Mouse (Mus musculus) spleen, postnatal 14 days (tissue): ENCODE data around the gene Bbs12.

Experiments
- DNase-seq, 2 experiments: peaks; one replicate each; pipeline ENCODE4 v3.0.0; 2021 to 2022; ENCODE audit warnings: low spot score in 2 of 2

Gene Bbs12

DNA sequence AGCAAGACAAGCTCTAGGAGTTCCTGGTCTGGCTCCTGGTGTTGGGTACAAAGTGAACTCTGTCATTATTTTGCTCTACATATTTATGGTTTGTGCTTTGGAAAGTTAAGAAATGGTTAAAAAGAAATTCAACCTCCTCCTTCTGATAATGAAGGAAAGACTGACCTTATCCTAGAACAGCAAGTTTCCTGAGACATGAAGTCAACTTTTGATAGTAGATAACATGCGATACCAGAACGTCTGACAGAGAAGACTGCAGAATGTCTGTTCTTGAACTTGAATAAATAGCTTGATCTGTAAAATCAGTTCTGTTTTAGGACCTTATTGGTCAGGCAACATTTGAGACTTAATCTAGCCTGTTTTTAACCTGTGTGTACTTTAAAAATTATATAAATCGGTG is 14.3 kb downstream of the Bbs12 start:
- DNase-seq: no peak

DNA sequence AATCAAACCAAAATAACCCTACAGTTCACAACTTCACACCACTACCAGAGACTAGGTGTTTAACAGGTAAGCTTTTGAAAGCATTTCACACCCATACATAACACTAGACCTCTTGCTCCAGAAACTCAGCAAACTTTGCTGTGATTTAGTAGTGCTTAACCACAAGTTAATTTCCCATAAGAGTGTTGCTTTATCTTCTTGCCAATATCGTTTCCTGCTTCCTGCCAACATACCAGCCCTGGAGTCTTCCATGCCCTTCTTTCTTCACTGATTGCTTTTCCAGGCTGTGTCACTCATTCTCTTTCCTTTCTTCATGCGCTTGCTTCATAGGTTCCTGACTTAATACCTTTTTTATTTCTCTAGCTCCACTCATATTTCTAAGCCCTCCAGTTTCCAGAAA is 16.1 kb downstream of the Bbs12 start:
- no peak for DNase-seq

DNA sequence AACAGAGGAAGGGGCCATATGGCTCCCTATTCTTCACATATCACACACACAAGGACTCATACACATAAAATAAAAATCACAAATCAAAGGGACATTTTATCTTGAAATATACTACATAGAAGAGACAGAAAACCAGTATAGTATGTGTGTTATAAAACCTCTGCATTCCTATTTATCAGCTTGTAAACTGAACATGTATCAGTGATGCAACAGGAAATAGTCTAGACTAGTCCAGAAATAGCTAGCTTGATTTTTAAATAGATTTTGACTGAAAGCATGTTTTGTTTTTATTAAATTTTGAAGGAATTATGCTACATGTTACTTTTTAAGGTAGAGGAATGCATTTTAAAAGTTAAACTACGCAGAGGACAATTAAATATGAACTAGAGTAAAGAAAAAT is 17.6 kb downstream of the Bbs12 start:
- DNase-seq: no peak

DNA sequence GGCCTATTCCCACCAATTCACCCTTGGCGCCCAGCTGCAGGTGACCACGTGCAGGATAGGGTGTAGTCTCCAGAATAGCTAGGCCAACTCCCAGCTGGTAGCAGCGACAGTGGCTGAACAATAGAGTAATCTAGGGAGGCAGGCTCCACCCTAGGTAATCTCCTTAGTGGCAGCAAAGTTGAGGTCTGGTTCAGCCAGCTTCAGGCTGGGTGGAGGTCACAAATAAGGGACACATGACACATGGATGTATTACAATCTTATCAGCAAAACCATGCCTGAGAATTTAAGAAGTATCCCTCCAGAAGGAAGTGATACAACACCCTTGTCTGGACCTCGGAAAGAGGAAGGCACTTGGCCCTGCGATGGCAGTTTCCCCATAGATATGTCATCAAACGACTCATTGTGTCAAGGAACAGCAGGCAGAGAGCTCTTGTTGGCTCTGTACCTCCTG is 19.7 kb downstream of the Bbs12 start:
- DNase-seq: no peak

DNA sequence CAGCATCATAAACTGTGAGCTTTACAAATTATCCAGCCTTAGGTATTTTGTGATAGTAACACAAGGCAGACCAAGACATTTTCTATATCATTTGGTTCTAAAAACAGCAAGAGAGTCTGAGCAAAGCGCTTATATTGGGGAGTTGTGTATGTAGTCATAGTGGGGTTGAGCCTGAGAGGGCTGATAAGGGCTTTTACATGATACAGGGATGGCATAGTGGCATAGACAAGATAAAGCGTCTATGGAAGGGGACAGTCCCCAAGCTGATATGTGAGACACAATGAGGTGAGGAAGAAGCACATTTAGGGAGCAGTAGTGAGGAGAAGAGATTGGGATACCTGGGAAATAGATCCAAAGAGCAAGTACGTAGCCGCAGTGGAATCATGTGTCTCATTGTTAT is 21.7 kb downstream of the Bbs12 start:
- no peak for DNase-seq

DNA sequence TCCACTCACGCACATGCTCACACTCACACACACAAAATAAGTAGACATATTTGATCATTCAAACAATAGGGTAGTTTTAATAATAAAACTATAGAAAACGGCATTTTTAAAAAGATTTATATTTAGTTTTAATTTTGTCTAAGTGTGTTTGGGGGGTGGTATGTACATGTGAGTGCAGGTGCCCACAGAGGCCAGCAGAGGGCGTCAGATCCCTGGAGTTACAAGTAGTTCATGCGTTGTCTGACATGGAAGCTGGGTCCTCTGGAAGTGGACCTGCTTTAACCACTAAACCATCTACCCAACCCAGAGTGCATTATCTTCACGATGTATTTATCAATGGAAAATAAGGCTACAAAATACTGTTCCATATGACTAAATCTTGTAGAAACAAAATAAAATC is 28.8 kb downstream of the Bbs12 start:
- DNase-seq: no peak

DNA sequence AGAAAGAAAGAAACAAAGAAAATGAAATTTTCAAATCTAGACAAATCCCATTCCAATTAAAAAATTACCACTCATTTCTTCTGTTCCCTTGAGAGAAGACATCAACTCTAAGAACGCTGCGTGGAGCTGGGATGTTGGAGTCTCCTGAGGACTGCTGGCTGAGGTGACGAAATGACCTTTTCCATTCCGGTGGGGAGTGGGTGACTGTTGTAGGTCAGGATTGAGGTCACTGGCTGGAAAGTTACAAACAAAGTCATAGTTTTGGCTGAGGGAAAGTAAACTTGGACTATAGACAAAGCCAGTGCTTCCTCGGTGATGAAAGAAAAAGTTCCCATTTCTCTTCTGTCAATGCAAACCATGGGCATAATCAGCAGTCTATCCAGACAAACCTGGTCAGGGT is 30.5 kb downstream of the Bbs12 start:
- no peak for DNase-seq

DNA sequence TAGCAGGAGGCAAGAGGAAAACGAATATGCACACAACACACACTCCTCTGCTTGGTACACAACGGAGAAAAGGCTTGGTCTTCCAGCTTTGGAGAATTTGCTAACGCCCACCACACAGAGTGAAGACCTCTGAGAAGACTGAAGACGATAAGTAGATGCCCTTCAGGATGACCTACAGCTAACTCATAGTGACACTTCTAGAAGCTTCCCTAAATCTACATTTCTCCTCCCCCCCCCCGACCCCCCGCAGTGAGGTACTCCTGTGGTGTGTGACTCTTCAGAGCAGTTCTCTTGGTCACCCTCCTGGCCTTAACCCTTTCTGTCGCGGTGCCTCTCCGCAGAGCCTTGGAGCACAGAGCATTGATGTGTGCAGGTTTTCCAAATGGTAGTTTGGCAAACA is 35.3 kb downstream of the Bbs12 start:
- no peak for DNase-seq

DNA sequence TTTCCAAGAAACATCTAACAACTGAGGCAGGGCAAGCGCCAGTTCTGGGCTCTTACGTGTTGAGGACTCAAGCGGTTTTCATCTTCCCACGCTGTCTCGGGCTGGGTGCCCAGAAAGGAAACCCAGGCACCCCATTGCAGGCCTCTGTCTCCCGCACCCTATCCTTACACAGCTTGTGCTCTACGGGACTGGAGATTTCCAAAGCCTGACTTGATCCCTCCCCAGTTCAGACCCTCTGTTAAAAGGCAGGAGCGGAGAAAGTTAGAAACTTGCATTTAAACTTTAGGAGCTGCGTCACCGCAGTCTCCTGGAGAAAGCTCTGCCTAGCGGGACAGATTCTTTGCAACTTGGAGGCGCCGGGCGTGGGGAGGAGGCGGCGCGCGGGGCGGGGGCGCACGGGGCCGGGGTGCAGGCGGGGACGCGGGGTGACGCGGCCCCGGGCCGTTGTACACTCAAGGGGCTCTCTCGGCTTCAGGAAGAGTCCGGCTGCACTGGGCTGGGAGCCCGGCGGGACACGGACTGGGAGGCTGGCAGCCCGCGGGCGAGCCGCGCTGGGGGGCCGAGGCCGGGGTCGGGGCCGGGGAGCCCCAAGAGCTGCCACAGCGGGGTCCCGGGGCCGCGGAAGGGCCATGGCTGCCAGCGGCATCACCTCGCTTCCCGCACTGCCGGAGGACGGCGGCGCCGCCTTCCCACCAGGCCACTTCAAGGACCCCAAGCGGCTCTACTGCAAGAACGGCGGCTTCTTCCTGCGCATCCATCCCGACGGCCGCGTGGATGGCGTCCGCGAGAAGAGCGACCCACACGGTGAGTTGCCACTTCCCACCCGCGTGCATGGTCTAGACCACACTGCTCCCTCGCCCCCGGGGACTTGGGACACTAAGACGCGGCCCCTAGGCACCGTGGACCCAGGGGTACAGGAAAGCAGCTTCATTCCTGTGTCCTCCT is 36.1 kb downstream of the Bbs12 start, which contains the start of gene Fgf2:
Gene Fgf2 (plus strand): TSS at position 126 of the 945 bp plus-strand sequence.
- no peak for DNase-seq

DNA sequence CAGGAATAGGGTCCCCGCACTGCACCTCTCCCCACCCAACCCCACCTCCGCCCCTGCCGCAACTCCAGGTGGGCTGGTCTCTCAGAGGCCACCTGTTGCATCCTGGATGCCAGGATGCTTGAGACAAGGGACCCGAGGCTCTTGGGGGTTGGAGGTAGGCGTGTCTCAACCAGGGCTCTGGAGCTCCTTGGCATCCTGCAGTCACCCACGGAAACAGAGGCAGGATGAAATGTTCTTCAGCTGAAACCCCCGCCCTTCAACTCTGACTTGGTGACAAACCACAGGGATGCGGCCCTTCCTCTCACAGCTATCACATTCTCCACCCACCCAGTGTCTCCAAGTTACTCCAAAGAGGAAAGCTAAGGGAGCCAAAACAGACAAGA is 36.8 kb downstream of the Bbs12 start:
- no peak for DNase-seq

DNA sequence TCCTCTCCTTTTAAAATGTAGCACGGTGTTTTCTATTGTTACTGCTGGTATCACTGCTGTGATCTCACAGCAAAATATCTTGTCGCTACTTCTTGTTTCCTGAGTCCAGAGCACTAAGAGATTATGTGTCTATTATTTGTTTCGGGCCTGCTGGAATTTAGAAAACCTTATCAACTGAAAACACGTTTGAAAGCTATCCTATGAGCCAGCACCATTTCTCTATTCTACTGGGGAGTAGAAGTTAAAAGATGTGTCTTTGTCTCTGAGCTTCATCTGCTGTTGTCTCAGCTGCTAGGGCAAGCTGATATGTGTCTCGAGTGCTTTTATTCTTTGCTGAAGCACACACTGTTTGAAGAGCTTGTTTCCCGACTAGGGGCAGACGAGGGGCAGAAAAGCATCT is 38.0 kb downstream of the Bbs12 start:
- DNase-seq: no peak

DNA sequence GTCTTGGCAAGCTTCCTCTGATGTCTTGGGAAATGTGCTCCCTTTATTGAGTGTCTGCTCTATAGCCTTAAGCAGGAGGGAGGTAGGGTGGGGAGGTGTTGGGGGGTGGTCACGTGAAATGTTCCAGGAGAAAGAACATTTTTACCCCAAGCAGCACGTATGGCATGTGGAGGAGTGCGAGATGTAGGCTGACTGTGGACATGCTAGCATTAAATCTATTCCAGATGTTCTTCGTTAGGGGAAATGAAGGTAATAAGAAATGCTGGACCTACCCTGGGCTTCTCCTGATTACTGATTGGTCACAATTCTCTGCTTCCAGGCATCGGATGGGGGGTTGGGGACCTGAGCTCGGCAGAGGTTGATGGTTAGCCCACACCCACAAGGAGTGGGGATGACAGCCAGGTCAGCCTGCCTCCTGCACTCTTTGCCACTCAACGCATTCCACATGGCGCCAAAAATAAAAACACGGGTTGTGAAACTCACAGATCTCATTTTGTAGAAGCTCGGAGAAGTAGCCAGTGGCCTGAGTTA is 41.7 kb downstream of the Bbs12 start:
- no peak for DNase-seq

DNA sequence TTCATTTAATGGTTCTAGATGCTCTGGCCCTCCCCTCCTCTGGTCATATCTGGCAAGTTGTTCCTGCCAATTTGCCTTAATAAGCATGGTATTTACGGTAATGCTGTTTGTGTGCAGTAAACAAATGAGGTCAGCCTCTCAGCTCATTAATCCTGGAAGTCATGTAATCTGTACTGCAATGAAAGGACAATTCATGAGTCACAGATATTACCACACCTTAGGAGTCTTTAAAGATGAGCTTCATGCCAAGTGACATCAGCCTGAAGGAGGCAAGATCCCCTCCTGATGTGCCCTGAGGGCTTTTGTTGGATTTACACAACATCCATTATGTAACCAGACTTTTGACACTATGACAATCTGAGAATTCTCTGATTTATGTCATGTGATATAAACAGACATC is 42.4 kb downstream of the Bbs12 start:
- DNase-seq: no peak

DNA sequence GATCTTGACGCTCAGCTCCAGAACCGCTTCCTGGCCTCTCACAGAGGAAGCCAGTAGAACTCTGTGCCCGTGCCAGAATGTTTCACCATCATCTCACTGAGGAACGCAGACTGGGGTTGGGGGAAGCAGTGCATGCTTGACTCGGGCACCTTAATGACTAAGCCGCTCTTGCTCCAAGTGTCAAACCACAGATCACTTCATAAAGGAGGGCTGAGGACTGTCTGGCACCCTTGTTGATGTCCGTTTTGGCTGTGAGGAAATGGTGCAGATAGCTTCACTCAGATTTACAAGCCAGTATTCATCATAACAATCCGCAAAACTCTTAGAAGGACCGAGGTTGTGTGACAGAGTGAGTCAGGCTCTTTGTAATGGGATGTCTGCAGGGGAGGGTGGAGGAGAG is 48.4 kb downstream of the Bbs12 start:
- no peak for DNase-seq

DNA sequence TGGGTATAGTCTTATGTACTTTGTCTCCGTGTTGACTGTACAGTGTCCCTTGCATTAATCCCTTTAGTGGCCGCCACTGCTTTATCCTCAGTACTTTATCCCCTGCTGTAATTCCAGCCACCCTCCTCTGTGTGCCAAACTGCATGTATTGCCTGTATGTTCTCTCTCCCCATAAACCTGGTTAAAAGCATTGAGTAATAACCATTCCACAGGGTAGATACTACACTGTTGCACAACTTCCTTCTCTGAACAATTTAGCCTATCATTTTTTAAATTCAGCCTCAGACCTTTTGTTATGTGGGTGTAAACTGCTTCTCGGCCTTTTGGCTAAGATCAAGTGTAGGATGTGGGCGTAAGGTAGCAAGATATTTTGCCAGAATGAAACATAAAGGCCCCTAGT is 52.8 kb downstream of the Bbs12 start:
- DNase-seq: no peak

DNA sequence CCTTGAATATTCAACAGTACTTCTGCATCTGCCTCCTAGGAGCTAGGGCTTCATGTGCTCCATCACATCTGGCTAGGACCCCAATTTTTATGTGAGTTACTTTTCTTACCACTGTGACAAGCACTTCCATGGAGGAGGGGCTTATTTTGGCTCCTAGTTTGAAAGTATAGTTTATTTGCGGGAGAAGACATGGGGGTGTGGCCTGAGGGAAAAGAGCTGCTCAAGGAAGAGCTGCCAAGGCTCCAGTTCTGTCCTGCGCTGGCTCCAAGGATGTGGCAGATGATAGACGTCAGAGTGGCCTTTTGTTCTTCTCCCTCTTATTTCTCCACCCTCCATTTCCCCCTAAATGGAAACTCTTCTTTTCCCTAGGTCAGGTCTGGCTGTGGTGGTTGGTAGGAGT is 53.6 kb downstream of the Bbs12 start:
- DNase-seq: no peak

DNA sequence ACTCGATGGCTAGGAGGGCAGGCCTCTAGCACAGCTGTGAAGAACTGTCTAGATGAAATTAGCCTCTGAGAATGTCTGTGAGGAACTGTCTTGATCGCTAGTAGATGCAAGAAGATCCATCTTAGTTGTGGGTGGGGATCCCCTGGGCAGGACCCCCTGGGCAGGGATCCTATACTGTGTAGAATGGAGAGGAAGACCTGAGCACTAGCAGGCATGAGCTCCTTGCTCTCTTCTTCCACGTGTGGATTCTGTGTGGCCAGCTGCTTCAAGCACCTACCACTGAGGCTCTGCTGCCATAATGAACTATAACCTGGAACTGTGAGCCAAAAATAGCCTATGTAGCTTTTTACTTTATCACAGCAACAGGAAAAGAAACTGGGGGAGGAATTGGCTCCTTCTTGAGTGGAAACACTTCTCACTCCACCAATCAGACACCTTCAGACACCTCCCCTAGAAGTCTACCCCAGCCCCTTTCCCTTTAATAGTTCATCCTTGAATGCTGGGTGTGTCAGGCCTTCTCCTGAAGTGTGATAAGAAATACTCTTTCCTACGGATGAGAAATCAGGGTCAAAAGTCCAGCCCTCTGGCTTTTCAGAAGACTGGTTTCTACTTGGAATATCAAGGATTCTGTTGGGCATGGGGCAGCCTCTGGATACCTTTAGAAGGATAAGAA is 54.2 kb downstream of the Bbs12 start:
- DNase-seq: no peak

DNA sequence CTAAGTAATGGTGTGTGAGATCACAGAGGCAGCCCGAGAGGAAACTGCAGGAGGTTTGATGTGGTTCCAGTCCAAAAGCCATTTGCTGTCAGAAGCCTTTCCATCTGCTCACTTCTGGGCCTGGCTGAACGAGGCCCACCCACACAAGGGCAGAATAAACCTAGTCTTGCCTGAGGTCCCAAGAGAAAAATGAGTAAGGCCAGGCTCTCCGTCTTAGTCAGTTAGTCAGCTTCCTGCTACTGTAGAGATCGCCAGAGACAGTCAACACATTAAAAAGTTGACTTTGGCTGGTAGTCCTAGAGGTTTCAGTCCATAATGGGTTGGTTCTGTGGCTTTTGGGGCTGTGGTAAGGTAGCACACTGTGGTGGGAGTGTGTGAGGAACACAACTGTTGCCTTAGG is 58.1 kb downstream of the Bbs12 start:
- DNase-seq: no peak
